25 mouse cellular contexts compared by ENCODE assay signal in genomic region chr3:136450361-136450895, GRCm38 (mm10).
DNase-seq lines count a peak whose midpoint lies in the region; ATAC-seq and TF ChIP-seq lines count a peak whose summit lies in the region.
"Had no signal": no experiment of that assay in that cellular context is flagged by ENCODE, and none has a peak within 500 bp of the region (broad histone marks: within the 10 kb centered on the region; RNA-seq: fewer than 3 reads in every experiment).

No protein-coding gene starts in this region.

- no peaks in the 10 kb centered on the region for H3K9me3 ChIP-seq in forebrain, embryonic 16.5 days (ENCODE audit: control insufficient read depth, low read length)
- H3K9me3 ChIP-seq: embryonic facial prominence, embryonic 10.5 days; embryonic facial prominence, embryonic 13.5 days; forebrain, embryonic 10.5 days; forebrain, embryonic 13.5 days; hindbrain, embryonic 12.5 days; hindbrain, embryonic 15.5 days had no signal

- no peaks in the 10 kb centered on the region for H3K27me3 ChIP-seq in forebrain, embryonic 16.5 days (replicated peaks; ENCODE audit: control insufficient read depth, insufficient read depth, low read length)
- H3K27me3 ChIP-seq: embryonic facial prominence, embryonic 13.5 days; forebrain, embryonic 13.5 days; hindbrain, embryonic 12.5 days; hindbrain, embryonic 15.5 days; Patski had no signal

- peak; percentile 55 to 65 for DNase-seq in cerebellum, postnatal 10 days
- DNase-seq in left cerebral cortex, adult 2 months (ENCODE audit: extremely low spot score in 1 of 2, low spot score in 2 of 2), result no peak
- no peak for DNase-seq in left cerebral cortex, postnatal 4 days
- DNase-seq in brain, adult 2 months (ENCODE audit: low read depth, low spot score), result peak; percentile 66
- DNase-seq in telencephalon, adult 2 months (ENCODE audit: low read depth, low spot score), result peak; percentile 70
- DNase-seq: adrenal gland, postnatal 10 days; adrenal gland, postnatal 36 days; cerebellum, adult 11-12 months; cerebellum, adult 9-10 months; cerebellum, postnatal 36 days; embryo, embryonic 11 days; forebrain, postnatal 0 days; gastrocnemius, postnatal 10 days; gastrocnemius, postnatal 36 days; heart, adult 2 months had no signal

- intact Hi-C loops in left cerebral cortex, adult 2 months (cut with DNase I), result loop anchor here (2.0 to 10.0 kb wide), 2 partner anchors 70 to 286 kb away; no protein-coding TSS in a partner anchor
- intact Hi-C loops in left cerebral cortex, postnatal 4 days (cut with DNase I), result no loop called here

- 93% methylated on average over 2 of the region's 2 CpGs for WGBS in forebrain, embryonic 16.5 days

- H3K4me1 ChIP-seq in forebrain, embryonic 16.5 days (replicated peaks; ENCODE audit: control insufficient read depth, insufficient read depth, low read length), result no peaks in the 10 kb centered on the region
- H3K4me1 ChIP-seq: embryonic facial prominence, embryonic 10.5 days; embryonic facial prominence, embryonic 13.5 days; forebrain, embryonic 10.5 days; forebrain, embryonic 13.5 days; hindbrain, embryonic 12.5 days; hindbrain, embryonic 15.5 days had no signal

- H3K36me3 ChIP-seq in forebrain, embryonic 16.5 days (ENCODE audit: control insufficient read depth, insufficient read depth), result no peaks in the 10 kb centered on the region
- H3K36me3 ChIP-seq: embryonic facial prominence, embryonic 10.5 days; embryonic facial prominence, embryonic 13.5 days; forebrain, embryonic 10.5 days; hindbrain, embryonic 12.5 days; hindbrain, embryonic 15.5 days had no signal

- H3K4me3 ChIP-seq in left cerebral cortex, adult 2 months, result no peak overlapping the region
- H3K4me3 ChIP-seq in forebrain, embryonic 16.5 days (replicated peaks; ENCODE audit: low read length), result no peak overlapping the region
- H3K4me3 ChIP-seq: embryonic facial prominence, embryonic 10.5 days; embryonic facial prominence, embryonic 13.5 days; forebrain, embryonic 10.5 days; forebrain, embryonic 13.5 days; heart, adult 2 months; hindbrain, embryonic 12.5 days; hindbrain, embryonic 15.5 days had no signal

- TF ChIP-seq CTCF in left cerebral cortex, adult 2 months (IDR thresholded peaks at IDR 0.05), result no peak

- ATAC-seq in cerebellum, adult (ENCODE audit: insufficient number of reproducible peaks, low FRiP score, low TSS enrichment), result no peak
- no peak for ATAC-seq in forebrain, embryonic 16.5 days
- ATAC-seq: forebrain, embryonic 13.5 days; forebrain, postnatal 0 days; Patski had no signal

- H3K27ac ChIP-seq in left cerebral cortex, adult 2 months, result peak overlapping the region; percentile 38
- no peak overlapping the region for H3K27ac ChIP-seq in forebrain, embryonic 16.5 days (ENCODE audit: low read length)
- H3K27ac ChIP-seq: embryonic facial prominence, embryonic 10.5 days; embryonic facial prominence, embryonic 13.5 days; forebrain, embryonic 10.5 days; forebrain, embryonic 13.5 days; heart, adult 2 months; hindbrain, embryonic 12.5 days; hindbrain, embryonic 15.5 days had no signal

- no peak overlapping the region for H3K9ac ChIP-seq in forebrain, embryonic 16.5 days (replicated peaks; ENCODE audit: low read depth, low read length)
- H3K9ac ChIP-seq: embryonic facial prominence, embryonic 13.5 days; forebrain, embryonic 13.5 days; forebrain, postnatal 0 days; hindbrain, embryonic 12.5 days; hindbrain, embryonic 15.5 days had no signal

- H3K4me2 ChIP-seq in forebrain, embryonic 16.5 days (ENCODE audit: low read length), result no peak overlapping the region
- H3K4me2 ChIP-seq: embryonic facial prominence, embryonic 13.5 days; forebrain, embryonic 13.5 days; heart, embryonic 11.5 days; hindbrain, embryonic 12.5 days; hindbrain, embryonic 15.5 days had no signal

Comparison
In these comparisons a context has a peak if more than half of its experiments do, and no peak if none do; other contexts are left out.
1. DNase-seq: peak in cerebellum, postnatal 10 days (2 of 2), brain, adult 2 months (single experiment) and telencephalon, adult 2 months (single experiment); none in left cerebral cortex, adult 2 months (0 of 2) and left cerebral cortex, postnatal 4 days (single experiment).